Mouse (Mus musculus) spleen, adult 2 months (tissue): Measurements from ENCODE around the gene Zfyve16. TPM values are rescaled to one million over a fixed set of nuclear protein-coding genes. Genes with fewer than 3 reads are reported as not detected.

ENCODE experiments used
- DNase-seq, 2 experiments: peaks; one replicate each; pipeline versions ENCODE4 v3.0.0 to v3.0.0-alpha.2; 2012 to 2021; ENCODE audit warnings: low spot score in 2 of 2, low read depth in 1 of 2
- H3K27ac ChIP-seq: fragments of 200-500 bp; 2 replicates; pipeline ENCODE4 v1.5.1; 2012; ENCODE audit warnings: low read length, inconsistent platforms; ENCODE audit not compliant: insufficient read depth
- H3K27me3 ChIP-seq: fragments of 200-500 bp; 2 replicates; pipeline ENCODE4 v1.6.1; 2012; ENCODE audit warnings: mild to moderate bottlenecking, moderate library complexity, low read length, inconsistent platforms; ENCODE audit not compliant: control insufficient read depth, insufficient read depth
- H3K36me3 ChIP-seq: fragments of 200-500 bp; 2 replicates; pipeline ENCODE4 v1.6.1; 2012; ENCODE audit warnings: mild to moderate bottlenecking, low read length, inconsistent platforms; ENCODE audit not compliant: control insufficient read depth, insufficient read depth
- H3K4me1 ChIP-seq: fragments of 200-500 bp; 2 replicates; pipeline ENCODE4 v1.6.1; 2011; ENCODE audit warnings: inconsistent platforms; ENCODE audit not compliant: control insufficient read depth, insufficient read depth, insufficient read length
- H3K4me3 ChIP-seq: fragments of 200-500 bp; 2 replicates; pipeline ENCODE4 v1.5.1; 2011; ENCODE audit warnings: mild to moderate bottlenecking, inconsistent platforms; ENCODE audit not compliant: insufficient read depth, insufficient read length; ENCODE audit errors: extremely low read depth
- CTCF ChIP-seq: fragments of 200-500 bp; IDR thresholded peaks from 2 replicates; pipeline ENCODE4 v1.5.1; 2011; ENCODE audit warnings: mild to moderate bottlenecking, inconsistent platforms; ENCODE audit not compliant: insufficient read depth, insufficient read length, insufficient replicate concordance; ENCODE audit errors: extremely low read depth
- POLR2A ChIP-seq: fragments of 200-500 bp; IDR thresholded peaks from 2 replicates; pipeline ENCODE4 v1.6.1; 2011; ENCODE audit warnings: low read depth, low read length, inconsistent platforms
- WGBS: fragments of 180-500 bp; shearing (Covaris S2); methylation state at CpG from one replicate; pipeline ENCODE4 v1.1.7; 2018; 5-methylcytosine and 5-hydroxymethylcytosine counted together
- polyA plus RNA-seq: library from polyadenylated mRNA; depleted of rRNA; stranded (reverse); fragments of >200 nt; gene quantifications from 2 replicates; pipeline ENCODE4 v1.2.3, GENCODE M21; 2012; rRNA removed

Gene Zfyve16
- polyA plus RNA-seq, 1 experiment, result 1.8 TPM

DNA sequence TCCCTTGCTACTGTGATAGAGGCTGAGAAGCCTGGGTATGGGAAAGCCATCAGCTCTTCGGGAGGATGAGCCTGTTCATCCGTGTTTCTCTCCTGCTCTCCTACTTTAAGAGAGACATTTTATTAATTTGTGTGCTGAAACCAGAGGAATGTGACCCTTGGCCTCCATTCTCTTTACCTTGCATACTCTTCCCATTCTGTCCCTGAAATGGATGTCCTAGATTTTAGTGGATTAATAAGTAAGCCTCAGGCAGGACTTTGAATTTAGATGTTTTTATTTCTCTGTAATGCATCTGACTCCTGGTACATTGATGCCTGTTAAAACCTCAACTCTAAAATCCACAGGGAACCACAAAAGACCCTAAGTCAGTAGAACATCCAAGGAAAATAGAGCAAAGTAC lies 61.3 kb downstream of the Zfyve16 start:
- no peak for TF ChIP-seq POLR2A
- no peak for TF ChIP-seq CTCF
- no peak overlapping the region for H3K4me3 ChIP-seq
- no peak overlapping the region for H3K27ac ChIP-seq
- 92% methylated on average over 2 of the region's 2 CpGs for WGBS
- H3K4me1 ChIP-seq, result no peaks in the 10 kb centered on the region
- no peak for DNase-seq
- no peaks in the 10 kb centered on the region for H3K36me3 ChIP-seq
- H3K27me3 ChIP-seq, result no peaks in the 10 kb centered on the region

GRCm38 (mm10) chr13:92467891-92468290 lies 62.8 kb downstream of the Zfyve16 start:
- Histone ChIP-seq H3K27me3 (no peaks in the 10 kb centered on the region), H3K4me1 (no peaks in the 10 kb centered on the region), H3K27ac (no peak overlapping the region), H3K36me3 (0 out of 2 replicates have a peak, but pooled peaks cover 2% of the 10 kb centered on the region), H3K4me3 (no peak overlapping the region)
- DNase-seq, result no peak
- TF ChIP-seq CTCF, result no peak
- TF ChIP-seq POLR2A, result no peak
- WGBS, result 91% methylated on average over 9 of the region's 9 CpGs

DNA sequence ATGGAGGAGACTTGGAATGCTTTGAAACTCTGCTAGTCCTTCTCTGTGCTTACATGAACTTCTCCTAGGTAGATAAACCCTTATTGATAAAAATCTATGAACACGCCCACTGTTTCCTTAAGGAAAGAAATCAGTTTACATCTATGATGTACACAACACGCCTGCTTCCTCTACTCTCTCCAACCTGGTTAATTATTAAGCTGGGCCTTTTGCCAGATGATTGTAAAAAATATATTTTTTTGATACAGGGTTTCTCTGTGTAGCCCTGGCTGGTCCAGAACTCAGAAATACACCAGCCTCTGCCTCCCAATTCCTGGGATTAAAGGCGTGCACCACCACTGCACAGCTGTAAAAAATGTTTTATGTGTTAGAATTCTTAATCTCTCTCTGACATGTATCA lies 66.0 kb downstream of the Zfyve16 start:
- Histone ChIP-seq H3K27ac (no peak overlapping the region), H3K36me3 (0 out of 2 replicates have a peak, but pooled peaks cover 2% of the 10 kb centered on the region), H3K27me3 (no peaks in the 10 kb centered on the region), H3K4me3 (no peak overlapping the region), H3K4me1 (no peaks in the 10 kb centered on the region)
- WGBS, result 90% methylated on average over 3 of the region's 3 CpGs
- TF ChIP-seq POLR2A (no peak), CTCF (no peak)
- no peak for DNase-seq

- no peaks in the 10 kb centered on the region for H3K4me1 ChIP-seq
- 93% methylated on average over 7 of the region's 7 CpGs for WGBS
- TF ChIP-seq CTCF (no peak), POLR2A (no peak)
- H3K27ac ChIP-seq, result no peak overlapping the region
- no peaks in the 10 kb centered on the region for H3K27me3 ChIP-seq
- no peaks in the 10 kb centered on the region for H3K36me3 ChIP-seq
- H3K4me3 ChIP-seq, result no peak overlapping the region
- no peak for DNase-seq
Measured at GRCm38 (mm10) chr13:92446872-92447271, 83.8 kb downstream of the Zfyve16 start.

GRCm38 (mm10) chr13:92440286-92440685 lies 90.4 kb downstream of the Zfyve16 start:
- DNase-seq, result no peak
- no peaks in the 10 kb centered on the region for H3K27me3 ChIP-seq
- H3K4me3 ChIP-seq, result no peak overlapping the region
- H3K36me3 ChIP-seq, result no peaks in the 10 kb centered on the region
- TF ChIP-seq POLR2A, result no peak
- TF ChIP-seq CTCF, result no peak
- no peaks in the 10 kb centered on the region for H3K4me1 ChIP-seq
- H3K27ac ChIP-seq, result no peak overlapping the region
- 86% methylated on average over 13 of the region's 13 CpGs for WGBS

- TF ChIP-seq CTCF (no peak), POLR2A (no peak)
- WGBS, result 91% methylated on average over 10 of the region's 10 CpGs
Measured at GRCm38 (mm10) chr13:92438656-92439055, 92.0 kb downstream of the Zfyve16 start.

More at GRCm38 (mm10) chr13:92438656-92439055, 92.0 kb downstream of the Zfyve16 start:
- Histone ChIP-seq H3K4me3 (no peak overlapping the region), H3K4me1 (no peaks in the 10 kb centered on the region), H3K36me3 (no peaks in the 10 kb centered on the region), H3K27me3 (no peaks in the 10 kb centered on the region), H3K27ac (no peak overlapping the region)
- DNase-seq, result no peak

Other genes starting within 250 kb of the Zfyve16 start
- not detected in 2 replicates for gene Gm20379, start 224.9 kb downstream of the Zfyve16 start, polyA plus RNA-seq
- 0.64 and 0.69 TPM in 2 replicates for gene Dhfr, start 176.1 kb downstream of the Zfyve16 start, polyA plus RNA-seq
- 2.9 and 4.1 TPM in 2 replicates for gene Msh3, start 175.9 kb downstream of the Zfyve16 start, polyA plus RNA-seq
- gene Ankrd34b, start 105.0 kb downstream of the Zfyve16 start, polyA plus RNA-seq, result not detected in 2 replicates
- 0.81 and 0.96 TPM in 2 replicates for gene Fam151b, start 46.9 kb downstream of the Zfyve16 start, polyA plus RNA-seq
- gene Spz1, start 45.3 kb upstream of the Zfyve16 start, polyA plus RNA-seq, result not detected in 2 replicates
- gene Serinc5, start 80.2 kb upstream of the Zfyve16 start, polyA plus RNA-seq, result 16.4 and 23.8 TPM in 2 replicates